Mouse (Mus musculus) liver, adult 2 months (tissue): ENCODE results near the gene Tmem30c. TPM values are rescaled to one million over a fixed set of nuclear protein-coding genes. Genes with fewer than 3 reads are reported as not detected.

Experiments
- DNase-seq: peaks from one replicate; pipeline ENCODE4 v3.0.0-alpha.2; 2011; ENCODE audit warnings: low read depth, low spot score; ENCODE audit errors: extremely low read depth
- H3K27ac ChIP-seq: fragments of 200-500 bp; replicated peaks from 2 replicates; pipeline ENCODE4 v1.5.1; 2012; ENCODE audit warnings: low read depth, mild to moderate bottlenecking, control low read depth, inconsistent platforms, low read length; ENCODE audit not compliant: insufficient read depth
- H3K27me3 ChIP-seq: fragments of 200-500 bp; 2 replicates; pipeline ENCODE4 v1.6.1; 2012; ENCODE audit warnings: mild to moderate bottlenecking, moderate library complexity, low read length, inconsistent platforms; ENCODE audit not compliant: control insufficient read depth, insufficient read depth
- H3K36me3 ChIP-seq: fragments of 200-500 bp; 2 replicates; pipeline ENCODE4 v1.6.1; 2012; ENCODE audit warnings: low read length, inconsistent platforms; ENCODE audit not compliant: control insufficient read depth, insufficient read depth
- H3K4me1 ChIP-seq: fragments of 200-500 bp; 2 replicates; pipeline ENCODE4 v1.6.1; 2011; ENCODE audit warnings: low read length; ENCODE audit not compliant: control insufficient read depth, insufficient read depth
- H3K4me3 ChIP-seq: fragments of 200-500 bp; 2 replicates; pipeline ENCODE4 v1.5.1; 2011; ENCODE audit warnings: low read depth, mild to moderate bottlenecking, control low read depth, low read length, moderate library complexity; ENCODE audit not compliant: insufficient read depth
- H3K79me2 ChIP-seq: fragments of 200-500 bp; 2 replicates; pipeline ENCODE4 v1.6.1; 2012; ENCODE audit warnings: inconsistent platforms, mild to moderate bottlenecking, low read length, moderate library complexity; ENCODE audit not compliant: control insufficient read depth, insufficient read depth
- H3K9ac ChIP-seq: fragments of 200-500 bp; 2 replicates; pipeline ENCODE4 v1.6.1; 2012; ENCODE audit warnings: low read depth, mild to moderate bottlenecking, control low read depth, inconsistent platforms, low read length
- CTCF ChIP-seq: fragments of 200-500 bp; IDR thresholded peaks from 2 replicates; pipeline ENCODE4 v1.5.1; 2011; ENCODE audit warnings: low read depth, low read length, control low read depth
- POLR2A ChIP-seq: fragments of 200-500 bp; IDR thresholded peaks from 2 replicates; pipeline ENCODE4 v1.6.1; 2011; ENCODE audit warnings: low read length, control low read depth; ENCODE audit not compliant: insufficient read depth; ENCODE audit errors: extremely low read depth
- WGBS: fragments of 180-500 bp; shearing (Covaris S2); methylation state at CpG from one replicate; pipeline ENCODE4 v1.1.7; 2018; 5-methylcytosine and 5-hydroxymethylcytosine counted together
- polyA plus RNA-seq: library from polyadenylated mRNA; depleted of rRNA; stranded (reverse); fragments of >200 nt; gene quantifications from 2 replicates; pipeline ENCODE4 v1.2.3, GENCODE M21; 2012
- total RNA-seq: library from RNA; depleted of rRNA; stranded (reverse); fragments of >200 nt; gene quantifications from 2 replicates; pipeline ENCODE4 v1.2.3, GENCODE M21; 2014

Gene Tmem30c
- total and polyA plus RNA-seq, 2 experiments: not detected

GRCm38 (mm10) chr16:57317127-57317526 is 24.5 kb upstream of the Tmem30c start:
- Histone ChIP-seq H3K36me3 (no peaks in the 10 kb centered on the region), H3K27ac (no peak overlapping the region), H3K4me1 (no peaks in the 10 kb centered on the region), H3K27me3 (no peaks in the 10 kb centered on the region), H3K4me3 (no peak overlapping the region), H3K9ac (no peak overlapping the region), H3K79me2 (no peaks in the 10 kb centered on the region)
- no peak for DNase-seq
- no peak for TF ChIP-seq POLR2A
- no peak for TF ChIP-seq CTCF
- WGBS: 84% methylated on average over 4 of the region's 4 CpGs

GRCm38 (mm10) chr16:57315026-57315425 is 22.4 kb upstream of the Tmem30c start:
- no peak overlapping the region for H3K9ac ChIP-seq
- no peak overlapping the region for H3K4me3 ChIP-seq
- 87% methylated on average over 9 of the region's 9 CpGs for WGBS
- no peaks in the 10 kb centered on the region for H3K4me1 ChIP-seq
- peak; percentile 5 for DNase-seq
- no peaks in the 10 kb centered on the region for H3K79me2 ChIP-seq
- no peak overlapping the region for H3K27ac ChIP-seq
- no peak for TF ChIP-seq CTCF
- TF ChIP-seq POLR2A: no peak
- H3K27me3 ChIP-seq: no peaks in the 10 kb centered on the region
- H3K36me3 ChIP-seq: no peaks in the 10 kb centered on the region

GRCm38 (mm10) chr16:57314236-57314635 is 21.6 kb upstream of the Tmem30c start:
- H3K36me3 ChIP-seq: no peaks in the 10 kb centered on the region
- no peaks in the 10 kb centered on the region for H3K79me2 ChIP-seq
- no peak for DNase-seq
- H3K4me1 ChIP-seq: no peaks in the 10 kb centered on the region
- no peak overlapping the region for H3K4me3 ChIP-seq
- no peaks in the 10 kb centered on the region for H3K27me3 ChIP-seq
- H3K27ac ChIP-seq: no peak overlapping the region
- 89% methylated on average over 3 of the region's 3 CpGs for WGBS
- TF ChIP-seq POLR2A (no peak), CTCF (no peak)
- no peak overlapping the region for H3K9ac ChIP-seq

- no peak for DNase-seq
- Histone ChIP-seq H3K79me2 (no peaks in the 10 kb centered on the region), H3K4me3 (no peak overlapping the region), H3K27me3 (no peaks in the 10 kb centered on the region), H3K36me3 (no peaks in the 10 kb centered on the region), H3K27ac (no peak overlapping the region), H3K9ac (no peak overlapping the region), H3K4me1 (no peaks in the 10 kb centered on the region)
- TF ChIP-seq POLR2A (no peak), CTCF (no peak)
- 88% methylated on average over 3 of the region's 3 CpGs for WGBS
Observed at GRCm38 (mm10) chr16:57313487-57313886, 20.8 kb upstream of the Tmem30c start.

- Histone ChIP-seq H3K79me2 (no peaks in the 10 kb centered on the region), H3K27ac (no peak overlapping the region), H3K9ac (no peak overlapping the region), H3K36me3 (no peaks in the 10 kb centered on the region), H3K27me3 (no peaks in the 10 kb centered on the region), H3K4me3 (no peak overlapping the region), H3K4me1 (no peaks in the 10 kb centered on the region)
- WGBS: 81% methylated on average over 2 of the region's 2 CpGs
- TF ChIP-seq POLR2A: no peak
- TF ChIP-seq CTCF: no peak
- no peak for DNase-seq
Observed at GRCm38 (mm10) chr16:57312130-57312529, 19.5 kb upstream of the Tmem30c start.

- H3K4me3 ChIP-seq: no peak overlapping the region
- no peak for DNase-seq
- no peak for TF ChIP-seq POLR2A
- TF ChIP-seq CTCF: no peak
- H3K27me3 ChIP-seq: no peaks in the 10 kb centered on the region
- no peak overlapping the region for H3K27ac ChIP-seq
- H3K79me2 ChIP-seq: no peaks in the 10 kb centered on the region
- no peaks in the 10 kb centered on the region for H3K4me1 ChIP-seq
- H3K36me3 ChIP-seq: no peaks in the 10 kb centered on the region
- no peak overlapping the region for H3K9ac ChIP-seq
- WGBS: 90% methylated on average over 6 of the region's 6 CpGs
Observed at GRCm38 (mm10) chr16:57305463-57305862, 12.8 kb upstream of the Tmem30c start.
